Mouse (Mus musculus): ENCODE measurements around the gene Trem1. TPM values are rescaled to one million over a fixed set of nuclear protein-coding genes. Genes with fewer than 3 reads are reported as not detected.
A peak's percentile ranks its signal among the peaks of the same experiment; 100 is the strongest.

The Trem1 gene
- polyA plus RNA-seq, 1 experiment from 2014 or later: not detected

DNA sequence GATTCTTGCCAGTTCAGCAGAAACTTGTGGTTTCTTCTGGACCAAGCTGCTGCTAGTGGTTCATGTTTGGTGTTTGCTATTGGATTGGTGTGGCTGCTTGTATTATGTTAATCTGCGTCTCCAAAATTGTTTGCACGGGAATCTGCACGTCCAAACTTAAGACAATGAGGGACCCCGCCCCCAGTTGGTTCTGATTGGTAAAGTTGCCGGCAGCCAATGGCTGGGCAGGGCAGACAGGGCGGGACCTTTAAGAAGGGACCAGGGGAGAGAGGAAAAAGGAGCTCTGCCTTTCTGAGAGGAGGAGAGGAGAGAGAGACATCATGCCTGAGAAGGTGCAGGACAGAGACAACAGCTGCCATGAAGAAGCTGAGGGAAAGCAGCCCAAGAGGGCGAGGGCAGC lies 43.2 kb downstream of the Trem1 start:
- Histone ChIP-seq H3K9me3 (ENCODE audit: control insufficient read depth, low read length) (no peaks in the 10 kb centered on the region), H3K4me1 (replicated peaks; ENCODE audit: control insufficient read depth, insufficient read depth, low read length) (no peaks in the 10 kb centered on the region), H3K9ac (replicated peaks; ENCODE audit: low read depth, low read length) (no peak overlapping the region), H3K36me3 (ENCODE audit: control insufficient read depth, insufficient read depth) (no peaks in the 10 kb centered on the region), H3K27ac (ENCODE audit: low read length) (no peak overlapping the region), H3K4me3 (replicated peaks; ENCODE audit: low read length) (no peak overlapping the region), H3K4me2 (ENCODE audit: low read length) (no peak overlapping the region), H3K27me3 (replicated peaks; ENCODE audit: control insufficient read depth, insufficient read depth, low read length) (no peaks in the 10 kb centered on the region)
- 49% methylated on average over 7 of the region's 7 CpGs for WGBS
- ATAC-seq: no peak

DNA sequence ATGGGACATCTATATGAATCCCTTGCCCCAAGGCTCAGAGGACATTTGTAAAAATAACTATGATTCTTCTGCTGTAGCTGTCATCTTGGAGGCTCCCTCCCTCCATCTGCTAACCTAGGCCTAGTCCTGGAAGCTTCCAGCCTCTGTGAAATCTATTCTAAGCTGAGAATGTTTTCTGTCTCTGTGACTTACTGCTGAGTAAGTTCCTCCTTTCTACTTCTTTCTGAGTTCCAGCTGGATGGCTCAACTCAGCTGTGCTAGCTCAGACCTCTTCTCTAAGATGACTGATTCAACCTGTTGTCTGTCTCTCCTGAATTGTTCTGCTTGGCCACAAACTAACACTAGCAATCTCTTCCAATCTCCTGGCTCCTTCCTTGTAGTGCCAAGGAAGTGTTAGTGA lies 45.8 kb downstream of the Trem1 start:
- H3K27me3 ChIP-seq (replicated peaks; ENCODE audit: control insufficient read depth, insufficient read depth, low read length): no peaks in the 10 kb centered on the region
- peaks cover 10% of the 10 kb centered on the region for H3K4me1 ChIP-seq (replicated peaks; ENCODE audit: control insufficient read depth, insufficient read depth, low read length)
- H3K36me3 ChIP-seq (ENCODE audit: control insufficient read depth, insufficient read depth): no peaks in the 10 kb centered on the region
- H3K4me3 ChIP-seq (replicated peaks; ENCODE audit: low read length): no peak overlapping the region
- no peak overlapping the region for H3K27ac ChIP-seq (ENCODE audit: low read length)
- ATAC-seq: no peak
- no peak overlapping the region for H3K9ac ChIP-seq (replicated peaks; ENCODE audit: low read depth, low read length)
- H3K4me2 ChIP-seq (ENCODE audit: low read length): no peak overlapping the region
- H3K9me3 ChIP-seq (ENCODE audit: control insufficient read depth, low read length): no peaks in the 10 kb centered on the region

DNA sequence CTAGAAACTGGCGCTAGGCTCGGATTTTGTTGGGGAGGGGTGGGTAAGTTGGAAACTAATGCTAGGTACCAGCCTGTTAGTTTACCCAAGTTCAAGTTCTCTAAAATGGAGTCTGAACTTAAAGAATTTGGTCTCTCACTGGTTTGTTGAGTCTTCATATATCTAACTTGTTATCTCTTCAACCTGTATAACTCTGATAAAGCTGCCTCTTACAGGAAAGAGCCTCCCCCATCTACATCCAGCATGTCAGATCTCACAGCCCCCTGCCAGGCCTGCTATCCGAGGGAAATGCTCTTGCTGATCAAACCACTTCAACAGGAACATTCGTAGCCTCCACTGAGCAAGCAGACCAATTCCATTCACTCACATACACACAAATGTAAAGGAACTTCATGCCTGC lies 46.4 kb downstream of the Trem1 start:
- ATAC-seq: no peak
- WGBS: 88% methylated on average over 4 of the region's 4 CpGs

DNA sequence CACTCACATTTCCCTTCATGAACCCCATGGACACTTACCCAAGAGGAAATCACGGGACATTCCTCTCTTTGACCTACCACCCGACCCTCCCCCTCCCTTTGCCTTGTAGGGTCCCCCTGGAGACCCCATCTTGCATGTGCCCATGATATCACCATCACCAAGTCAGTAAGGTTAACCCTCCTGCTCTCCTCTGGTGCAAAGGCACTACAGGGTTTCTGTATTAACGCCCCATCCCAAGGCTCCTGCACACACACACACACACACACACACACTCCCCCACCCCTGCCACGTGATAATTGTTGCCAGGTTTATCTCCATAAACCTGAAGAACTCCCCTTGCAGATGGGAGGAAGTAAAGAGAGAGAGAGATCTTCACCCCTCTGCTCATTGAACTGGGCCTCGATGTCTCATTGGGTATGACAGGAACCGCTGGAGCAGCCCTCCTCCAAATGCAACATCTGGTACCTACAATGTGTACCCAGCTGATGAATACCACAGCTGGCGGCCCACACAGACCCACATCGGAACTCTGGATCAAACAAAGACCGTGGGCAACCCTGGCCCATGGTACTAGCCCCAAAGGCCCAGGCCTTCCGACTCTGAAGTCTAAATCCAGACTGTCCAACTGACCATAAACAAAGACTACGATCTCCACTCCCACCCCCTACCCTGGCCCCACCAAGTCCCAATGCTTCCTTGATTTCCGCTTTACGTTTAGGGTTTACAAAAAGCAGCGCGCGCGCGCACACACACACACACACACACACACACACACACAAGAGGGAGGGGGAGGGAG lies 48.6 kb downstream of the Trem1 start:
- 24% methylated on average over 18 of the region's 18 CpGs for WGBS
- Histone ChIP-seq H3K27me3 (replicated peaks; ENCODE audit: control insufficient read depth, insufficient read depth, low read length) (no peaks in the 10 kb centered on the region), H3K4me2 (ENCODE audit: low read length) (peak overlapping the region; percentile 56), H3K9ac (replicated peaks; ENCODE audit: low read depth, low read length) (peak overlapping the region; percentile 49), H3K4me3 (replicated peaks; ENCODE audit: low read length) (peak overlapping the region; percentile 30), H3K36me3 (ENCODE audit: control insufficient read depth, insufficient read depth) (no peaks in the 10 kb centered on the region), H3K4me1 (replicated peaks; ENCODE audit: control insufficient read depth, insufficient read depth, low read length) (peaks cover 10% of the 10 kb centered on the region), H3K9me3 (ENCODE audit: control insufficient read depth, low read length) (no peaks in the 10 kb centered on the region), H3K27ac (ENCODE audit: low read length) (no peak overlapping the region)
- peak; percentile 78 for ATAC-seq

More for the DNA sequence above, 46.4 kb downstream of the Trem1 start:
- H3K4me2 ChIP-seq (ENCODE audit: low read length): no peak overlapping the region
- no peaks in the 10 kb centered on the region for H3K9me3 ChIP-seq (ENCODE audit: control insufficient read depth, low read length)
- H3K27me3 ChIP-seq (replicated peaks; ENCODE audit: control insufficient read depth, insufficient read depth, low read length): no peaks in the 10 kb centered on the region
- H3K36me3 ChIP-seq (ENCODE audit: control insufficient read depth, insufficient read depth): no peaks in the 10 kb centered on the region
- no peak overlapping the region for H3K27ac ChIP-seq (ENCODE audit: low read length)
- H3K9ac ChIP-seq (replicated peaks; ENCODE audit: low read depth, low read length): no peak overlapping the region
- no peak overlapping the region for H3K4me3 ChIP-seq (replicated peaks; ENCODE audit: low read length)
- H3K4me1 ChIP-seq (replicated peaks; ENCODE audit: control insufficient read depth, insufficient read depth, low read length): peaks cover 10% of the 10 kb centered on the region

DNA sequence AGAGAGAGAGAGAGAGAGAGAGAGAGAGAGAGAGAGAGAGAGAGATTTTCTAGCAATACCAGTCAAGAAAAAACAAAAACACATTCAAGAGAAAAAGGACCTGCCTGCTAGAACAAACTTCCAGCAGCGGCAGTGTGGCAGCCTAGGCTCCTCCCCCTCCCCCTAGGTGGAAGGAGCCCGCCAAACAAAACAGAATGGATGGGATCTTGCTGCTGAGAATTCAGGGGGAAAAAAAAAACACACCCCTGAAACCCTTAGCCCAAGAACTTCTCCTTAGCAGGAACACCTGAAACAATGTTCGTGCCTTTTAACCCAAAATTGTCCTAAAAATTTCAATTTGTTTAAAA lies 49.1 kb downstream of the Trem1 start:
- H3K4me3 ChIP-seq (replicated peaks; ENCODE audit: low read length): peak overlapping the region; percentile 30
- H3K9ac ChIP-seq (replicated peaks; ENCODE audit: low read depth, low read length): peak overlapping the region; percentile 49
- WGBS: 1% methylated on average over 3 of the region's 3 CpGs
- H3K4me1 ChIP-seq (replicated peaks; ENCODE audit: control insufficient read depth, insufficient read depth, low read length): peaks cover 10% of the 10 kb centered on the region
- peak overlapping the region; percentile 56 for H3K4me2 ChIP-seq (ENCODE audit: low read length)
- H3K36me3 ChIP-seq (ENCODE audit: control insufficient read depth, insufficient read depth): no peaks in the 10 kb centered on the region
- no peak overlapping the region for H3K27ac ChIP-seq (ENCODE audit: low read length)
- peak; percentile 76 for ATAC-seq
- no peaks in the 10 kb centered on the region for H3K27me3 ChIP-seq (replicated peaks; ENCODE audit: control insufficient read depth, insufficient read depth, low read length)
- no peaks in the 10 kb centered on the region for H3K9me3 ChIP-seq (ENCODE audit: control insufficient read depth, low read length)

DNA sequence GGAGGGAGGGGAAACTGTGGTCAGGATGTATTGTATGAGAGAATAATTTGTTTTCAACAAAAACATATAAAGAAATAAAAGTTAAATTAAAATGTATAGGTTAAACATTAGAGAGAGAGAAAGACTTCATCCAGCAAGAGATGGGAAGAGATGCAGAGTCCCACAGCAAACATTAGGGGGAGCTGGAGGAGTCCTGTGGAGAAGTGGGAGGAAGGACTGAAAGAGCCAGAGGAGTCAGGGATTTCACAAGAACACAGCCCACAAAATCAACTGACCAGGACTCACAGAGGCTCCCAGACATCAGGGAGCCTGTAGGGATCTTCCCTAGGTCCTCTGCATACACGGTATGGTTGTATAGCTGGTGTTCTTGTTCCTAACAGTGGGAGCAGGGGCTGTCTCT lies 54.2 kb downstream of the Trem1 start:
- Histone ChIP-seq H3K27ac (ENCODE audit: low read length) (no peak overlapping the region), H3K27me3 (replicated peaks; ENCODE audit: control insufficient read depth, insufficient read depth, low read length) (no peaks in the 10 kb centered on the region), H3K36me3 (ENCODE audit: control insufficient read depth, insufficient read depth) (no peaks in the 10 kb centered on the region), H3K9me3 (ENCODE audit: control insufficient read depth, low read length) (0 out of 2 replicates have a peak, but pooled peaks cover 2% of the 10 kb centered on the region), H3K9ac (replicated peaks; ENCODE audit: low read depth, low read length) (no peak overlapping the region), H3K4me1 (replicated peaks; ENCODE audit: control insufficient read depth, insufficient read depth, low read length) (peaks cover 3% of the 10 kb centered on the region; the same call in 1 of the 2 replicates), H3K4me2 (ENCODE audit: low read length) (no peak overlapping the region), H3K4me3 (replicated peaks; ENCODE audit: low read length) (no peak overlapping the region)
- 61% methylated on average over 1 of the region's 1 CpGs for WGBS
- no peak for ATAC-seq

DNA sequence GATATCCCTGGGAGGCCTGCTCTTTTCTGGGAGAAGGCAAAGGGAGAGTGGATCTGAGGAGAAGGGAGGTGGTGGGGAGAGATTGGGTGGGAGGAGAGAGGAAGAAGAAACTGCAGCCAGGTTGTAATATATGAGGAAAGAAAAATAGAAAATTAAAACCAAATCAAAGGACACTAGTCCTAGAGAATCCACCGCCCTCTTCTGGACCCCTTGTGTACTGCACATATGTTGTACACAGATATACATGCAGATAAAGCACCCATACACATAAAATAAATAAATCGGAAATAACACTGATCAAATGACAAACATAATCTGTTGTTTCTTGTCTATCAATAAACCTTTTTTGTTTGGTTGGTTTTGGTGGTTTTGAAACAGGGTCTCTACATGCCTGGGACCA lies 54.7 kb downstream of the Trem1 start:
- no peak overlapping the region for H3K4me3 ChIP-seq (replicated peaks; ENCODE audit: low read length)
- H3K27me3 ChIP-seq (replicated peaks; ENCODE audit: control insufficient read depth, insufficient read depth, low read length): no peaks in the 10 kb centered on the region
- H3K27ac ChIP-seq (ENCODE audit: low read length): no peak overlapping the region
- H3K4me2 ChIP-seq (ENCODE audit: low read length): no peak overlapping the region
- no peak for ATAC-seq
- 71% methylated on average over 2 of the region's 2 CpGs for WGBS
- H3K4me1 ChIP-seq (replicated peaks; ENCODE audit: control insufficient read depth, insufficient read depth, low read length): peaks cover 2% of the 10 kb centered on the region; the same call in 1 of the 2 replicates
- no peak overlapping the region for H3K9ac ChIP-seq (replicated peaks; ENCODE audit: low read depth, low read length)
- no peaks in the 10 kb centered on the region for H3K36me3 ChIP-seq (ENCODE audit: control insufficient read depth, insufficient read depth)
- 0 out of 2 replicates have a peak, but pooled peaks cover 2% of the 10 kb centered on the region for H3K9me3 ChIP-seq (ENCODE audit: control insufficient read depth, low read length)

DNA sequence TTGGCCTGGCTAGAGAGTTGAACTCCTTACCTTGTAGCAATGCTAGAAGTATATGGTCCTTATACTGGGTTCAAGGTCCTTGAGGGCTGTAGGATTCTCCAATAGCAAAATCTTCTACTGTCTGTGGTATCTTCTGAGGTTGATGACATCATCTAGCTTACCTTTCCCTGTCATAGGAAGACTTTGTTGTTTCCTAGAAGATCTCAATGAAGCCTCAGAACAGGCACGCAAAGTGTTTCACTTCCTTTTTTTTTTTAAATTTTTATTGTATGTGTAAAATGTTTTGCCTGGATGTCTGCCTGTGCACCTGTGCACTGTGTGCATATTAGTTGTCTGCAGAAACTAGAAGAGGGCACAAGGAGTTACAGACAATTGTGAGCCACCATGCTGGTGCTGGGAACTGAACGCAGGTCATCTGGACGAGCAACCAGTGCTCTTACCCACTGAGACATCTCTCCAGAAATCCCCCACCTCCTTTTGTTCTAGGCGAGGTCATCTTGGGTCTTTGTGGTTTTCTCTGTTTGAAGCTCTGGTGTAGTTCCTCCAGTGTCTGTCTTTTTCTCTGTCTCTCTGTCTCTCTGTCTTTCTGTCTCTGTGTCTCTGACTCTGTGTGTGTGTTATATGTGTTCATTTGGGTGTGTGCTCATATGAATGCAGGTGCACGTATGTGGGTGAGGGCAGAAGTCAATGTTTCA lies 61.1 kb downstream of the Trem1 start:
- WGBS: 83% methylated on average over 5 of the region's 5 CpGs
- Histone ChIP-seq H3K4me2 (ENCODE audit: low read length) (no peak overlapping the region), H3K27ac (ENCODE audit: low read length) (no peak overlapping the region), H3K9me3 (ENCODE audit: control insufficient read depth, low read length) (0 out of 2 replicates have a peak, but pooled peaks cover 2% of the 10 kb centered on the region), H3K9ac (replicated peaks; ENCODE audit: low read depth, low read length) (no peak overlapping the region), H3K36me3 (ENCODE audit: control insufficient read depth, insufficient read depth) (no peaks in the 10 kb centered on the region), H3K27me3 (replicated peaks; ENCODE audit: control insufficient read depth, insufficient read depth, low read length) (no peaks in the 10 kb centered on the region), H3K4me3 (replicated peaks; ENCODE audit: low read length) (no peak overlapping the region), H3K4me1 (replicated peaks; ENCODE audit: control insufficient read depth, insufficient read depth, low read length) (no peaks in the 10 kb centered on the region)
- ATAC-seq: no peak
